Mouse (Mus musculus) midbrain, embryonic 14.5 days (tissue): Measurements from ENCODE around the gene Ptrh2. TPM values are rescaled to one million over a fixed set of nuclear protein-coding genes. Genes with fewer than 3 reads are reported as not detected.
"Not testable (repeated sequence)": the region's sequence is repeated elsewhere in the genome, so short reads cannot be mapped to it uniquely, and the experiment has no call there.

Experiments used
- ATAC-seq: fragments of 200-750 bp; cut with Nextera tagmentation; 2 replicates; pipeline ENCODE4 v1.8.0; 2017; ENCODE audit warnings: moderate number of reproducible peaks, moderate library complexity; ENCODE audit not compliant: low FRiP score, low TSS enrichment
- DNase-seq: peaks from one replicate; pipeline ENCODE4 v3.0.0-alpha.2; 2015
- H3K27ac ChIP-seq: fragments of 300-500 bp; sonication (generic); replicated peaks from 2 replicates; pipeline ENCODE4 v1.5.1; 2014; ENCODE audit warnings: mild to moderate bottlenecking, low read depth, low read length, moderate library complexity
- H3K27me3 ChIP-seq: fragments of 300-500 bp; sonication (generic); 2 replicates; pipeline ENCODE4 v1.6.1; 2014; ENCODE audit warnings: low read length, control low read depth, mixed read lengths; ENCODE audit not compliant: control insufficient read depth, insufficient read depth
- H3K36me3 ChIP-seq: fragments of 300-500 bp; sonication (generic); 2 replicates; pipeline ENCODE4 v1.6.1; 2014; ENCODE audit warnings: low read length, control low read depth; ENCODE audit not compliant: control insufficient read depth, insufficient read depth
- H3K4me1 ChIP-seq: fragments of 300-500 bp; sonication (generic); 2 replicates; pipeline ENCODE4 v1.6.1; 2014; ENCODE audit warnings: mild to moderate bottlenecking, antibody characterized with exemption, low read length, control low read depth; ENCODE audit not compliant: control insufficient read depth, insufficient read depth
- H3K4me2 ChIP-seq: fragments of 300-500 bp; sonication (generic); 2 replicates; pipeline ENCODE4 v1.6.1; 2014; ENCODE audit warnings: mild to moderate bottlenecking, low read length, moderate library complexity
- H3K4me3 ChIP-seq: fragments of 300-500 bp; sonication (generic); replicated peaks from 2 replicates; pipeline ENCODE4 v1.5.1; 2014; ENCODE audit warnings: low read depth, low read length
- H3K9ac ChIP-seq: fragments of 300-500 bp; sonication (generic); replicated peaks from 2 replicates; pipeline ENCODE4 v1.6.1; 2014; ENCODE audit warnings: mild to moderate bottlenecking, low read length, moderate library complexity
- H3K9me3 ChIP-seq: fragments of 300-500 bp; sonication (generic); 2 replicates; pipeline ENCODE4 v1.6.1; 2016; ENCODE audit warnings: low read length, control low read depth, mixed read lengths; ENCODE audit not compliant: control insufficient read depth
- WGBS: fragments of 180-500 bp; shearing (Covaris S2); extraction: QIAGEN DNeasy Blood & Tissue Kit; methylation state at CpG from one replicate; pipeline ENCODE4 v1.1.7; 2014; 5-methylcytosine and 5-hydroxymethylcytosine counted together
- polyA plus RNA-seq: library from polyadenylated mRNA; unstranded; fragments of >200 nt; fragmentation: Nextera tagmentation; extraction: Ambion mirVana; gene quantifications from 2 replicates; pipeline ENCODE4 v1.2.1, GENCODE M21; 2014

Gene Ptrh2
- polyA plus RNA-seq, 1 experiment from 2014 or later: 34.9 TPM

DNA sequence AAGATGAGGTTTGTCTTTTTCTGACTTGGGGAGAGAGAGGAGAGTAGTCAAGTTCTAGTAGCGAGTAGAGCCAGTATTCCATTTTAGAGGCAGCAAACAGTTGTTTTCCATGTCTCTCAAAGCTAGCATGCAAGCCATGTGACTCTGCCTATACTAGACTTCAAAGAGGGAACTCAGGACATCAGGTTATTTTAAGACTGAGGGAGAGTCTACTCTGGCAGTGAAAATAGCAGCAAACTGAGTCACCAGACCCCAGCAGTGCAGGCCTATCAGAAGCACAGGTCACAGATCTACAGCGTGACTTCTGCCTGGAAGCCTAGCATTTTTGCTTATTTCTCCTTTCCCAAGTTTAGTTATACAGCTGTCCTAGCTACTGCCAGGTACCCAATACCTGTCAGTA, 47.7 kb downstream of the Ptrh2 start:
- H3K27ac ChIP-seq: no peak overlapping the region
- DNase-seq: no peak
- H3K4me1 ChIP-seq: no peaks in the 10 kb centered on the region
- no peaks in the 10 kb centered on the region for H3K27me3 ChIP-seq
- H3K9me3 ChIP-seq: no peaks in the 10 kb centered on the region
- ATAC-seq: no peak
- no peak overlapping the region for H3K9ac ChIP-seq
- H3K36me3 ChIP-seq: peaks cover 54% of the 10 kb centered on the region
- H3K4me2 ChIP-seq: no peak overlapping the region
- H3K4me3 ChIP-seq: no peak overlapping the region
- 95% methylated on average over 2 of the region's 2 CpGs for WGBS

DNA sequence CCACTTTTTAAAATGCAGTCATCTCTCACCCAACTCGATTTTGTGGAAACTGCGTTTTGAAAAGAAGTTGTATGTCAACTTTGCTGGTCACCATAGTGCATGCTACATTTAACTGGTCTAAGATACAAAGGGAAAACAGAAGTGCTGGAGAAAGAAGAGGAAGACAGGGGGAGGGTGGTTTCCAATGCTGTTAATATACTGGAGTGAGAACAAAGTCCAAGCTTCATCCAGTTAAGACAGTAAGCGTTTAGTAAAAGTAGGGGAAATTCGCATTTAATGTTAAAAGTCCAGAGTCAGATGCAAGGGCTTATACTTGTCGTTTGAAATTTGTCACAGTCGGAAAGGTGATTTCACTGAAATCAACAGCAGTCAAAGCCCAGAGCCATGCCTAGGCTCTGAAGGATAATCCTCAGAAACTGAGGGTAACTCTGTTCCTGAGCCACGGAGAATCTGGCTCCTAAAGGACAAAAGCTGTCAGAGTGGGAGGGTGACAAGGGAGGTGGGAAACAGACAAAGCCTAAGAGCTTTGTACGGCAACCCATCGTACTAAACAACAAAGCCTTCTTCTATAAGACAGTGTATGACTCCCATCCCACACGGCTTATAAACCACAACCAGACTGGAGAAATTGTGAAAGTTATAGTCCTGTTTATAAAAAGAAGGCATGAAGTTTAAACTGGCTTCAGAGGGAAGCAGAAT, 50.6 kb downstream of the Ptrh2 start:
- H3K36me3 ChIP-seq: peaks cover 34% of the 10 kb centered on the region
- WGBS: 46% methylated on average over 10 of the region's 10 CpGs
- no peaks in the 10 kb centered on the region for H3K4me1 ChIP-seq
- H3K27ac ChIP-seq: no peak overlapping the region
- H3K9me3 ChIP-seq: no peaks in the 10 kb centered on the region
- no peak for ATAC-seq
- DNase-seq: peak; percentile 23
- H3K4me3 ChIP-seq: no peak overlapping the region
- H3K4me2 ChIP-seq: no peak overlapping the region
- H3K9ac ChIP-seq: no peak overlapping the region
- no peaks in the 10 kb centered on the region for H3K27me3 ChIP-seq

DNA sequence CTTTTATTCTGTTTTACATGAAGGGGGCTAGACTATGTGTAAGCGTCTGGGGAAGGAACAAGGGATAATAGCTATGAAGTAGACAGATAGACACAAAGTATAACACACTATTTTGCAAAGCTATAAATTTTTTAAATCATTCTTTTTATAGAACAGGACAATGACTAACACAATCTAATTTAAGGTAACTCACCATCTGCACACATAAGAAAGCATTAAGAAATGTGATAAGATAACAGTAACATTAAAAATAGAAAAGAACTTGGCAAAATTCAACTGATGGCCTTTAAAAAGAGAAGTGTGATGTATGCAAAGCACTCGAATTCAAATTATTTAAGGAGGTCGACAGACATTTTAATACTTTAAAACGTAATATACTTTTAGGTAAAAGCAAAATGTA, 51.2 kb downstream of the Ptrh2 start:
- DNase-seq (no peak), ATAC-seq (no peak)
- Histone ChIP-seq H3K36me3 (peaks cover 30% of the 10 kb centered on the region), H3K9ac (no peak overlapping the region), H3K4me1 (no peaks in the 10 kb centered on the region), H3K27ac (no peak overlapping the region), H3K9me3 (no peaks in the 10 kb centered on the region), H3K4me3 (no peak overlapping the region), H3K27me3 (no peaks in the 10 kb centered on the region), H3K4me2 (no peak overlapping the region)
- 82% methylated on average over 4 of the region's 4 CpGs for WGBS

DNA sequence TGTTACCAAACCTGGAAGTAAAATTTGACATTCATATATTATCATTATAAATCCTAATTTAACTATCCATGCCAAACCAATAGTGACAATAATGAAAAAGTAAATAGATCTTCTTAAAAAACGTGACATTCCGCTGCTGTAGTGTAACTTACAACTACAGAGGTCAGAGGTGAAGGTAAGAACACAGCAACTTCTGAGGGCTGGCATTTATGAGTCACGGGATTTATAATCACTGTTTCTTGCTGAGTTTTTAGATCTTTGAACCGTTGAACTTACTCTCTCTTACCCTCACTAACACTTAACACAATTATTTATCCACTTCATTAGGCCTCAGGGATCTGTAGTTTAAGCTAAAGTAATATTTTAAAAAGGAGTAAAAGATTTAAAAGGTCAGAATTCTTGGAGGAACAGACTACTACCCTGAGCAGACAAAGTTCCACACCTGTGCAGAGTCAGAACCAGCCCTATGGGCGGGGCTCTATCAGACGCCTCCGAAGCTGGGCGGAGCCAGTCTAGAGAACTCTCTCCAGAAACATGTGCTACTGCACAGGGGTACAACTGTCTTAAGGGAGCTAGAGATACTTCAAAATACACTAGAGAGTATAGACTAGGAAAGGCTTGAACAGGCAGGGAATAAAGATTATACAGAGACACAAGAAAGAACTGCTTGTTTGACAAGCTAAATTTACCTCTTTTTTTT, 53.7 kb downstream of the Ptrh2 start:
- Histone ChIP-seq H3K9ac (no peak overlapping the region), H3K4me3 (no peak overlapping the region), H3K9me3 (no peaks in the 10 kb centered on the region), H3K36me3 (peaks cover 11% of the 10 kb centered on the region), H3K27ac (no peak overlapping the region), H3K27me3 (no peaks in the 10 kb centered on the region), H3K4me2 (no peak overlapping the region), H3K4me1 (no peaks in the 10 kb centered on the region)
- no peak for DNase-seq
- 88% methylated on average over 8 of the region's 8 CpGs for WGBS
- ATAC-seq: no peak

DNA sequence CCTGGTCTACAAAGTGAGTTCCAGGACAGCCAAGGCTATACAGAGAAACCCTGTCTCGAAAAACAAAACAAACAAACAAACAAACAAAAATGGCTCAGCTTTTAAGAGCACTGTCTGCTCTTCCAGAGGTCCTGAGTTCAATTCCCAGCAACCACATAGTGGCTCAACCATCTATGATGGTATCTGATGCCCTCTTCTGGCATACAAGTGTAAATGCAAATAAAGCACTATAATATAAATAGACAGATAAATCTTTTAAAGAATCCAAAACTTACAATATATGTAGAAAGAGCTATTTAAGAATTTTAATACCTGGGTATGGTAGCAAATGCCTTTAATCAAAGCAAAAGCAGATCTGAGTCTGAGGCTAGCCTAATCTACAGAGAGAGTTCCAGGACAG, 54.5 kb downstream of the Ptrh2 start:
- peaks cover 11% of the 10 kb centered on the region for H3K36me3 ChIP-seq
- H3K9ac ChIP-seq, H3K27me3 ChIP-seq, H3K4me1 ChIP-seq, H3K9me3 ChIP-seq, ATAC-seq, H3K27ac ChIP-seq, DNase-seq, H3K4me2 ChIP-seq, H3K4me3 ChIP-seq: not testable (repeated sequence)
- WGBS: 100% methylated on average over 1 of the region's 1 CpGs

DNA sequence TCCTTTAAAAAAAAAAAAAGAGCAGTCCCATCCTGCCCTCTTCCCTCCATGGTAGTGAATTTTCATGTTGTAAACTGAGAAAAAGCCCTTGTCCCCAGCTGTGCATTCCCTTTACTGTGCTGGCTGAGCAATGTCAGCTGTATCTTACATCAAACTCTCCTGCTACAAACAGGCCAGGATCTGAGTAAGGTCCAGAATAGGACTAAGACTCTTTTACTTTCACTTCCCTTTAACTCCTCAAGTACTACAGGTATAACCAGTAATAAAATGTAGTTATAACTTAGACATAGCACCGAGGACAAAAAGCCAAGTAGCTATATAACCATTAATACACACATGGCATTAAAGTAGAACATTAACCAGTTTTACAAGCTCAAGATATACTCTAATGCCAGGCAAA, 55.2 kb downstream of the Ptrh2 start:
- no peak overlapping the region for H3K27ac ChIP-seq
- H3K4me2 ChIP-seq: no peak overlapping the region
- H3K27me3 ChIP-seq: no peaks in the 10 kb centered on the region
- H3K9ac ChIP-seq: no peak overlapping the region
- H3K36me3 ChIP-seq: peaks cover 11% of the 10 kb centered on the region
- DNase-seq: no peak
- H3K4me1 ChIP-seq: no peaks in the 10 kb centered on the region
- ATAC-seq: no peak
- 97% methylated on average over 1 of the region's 1 CpGs for WGBS
- H3K9me3 ChIP-seq: no peaks in the 10 kb centered on the region
- H3K4me3 ChIP-seq: no peak overlapping the region

DNA sequence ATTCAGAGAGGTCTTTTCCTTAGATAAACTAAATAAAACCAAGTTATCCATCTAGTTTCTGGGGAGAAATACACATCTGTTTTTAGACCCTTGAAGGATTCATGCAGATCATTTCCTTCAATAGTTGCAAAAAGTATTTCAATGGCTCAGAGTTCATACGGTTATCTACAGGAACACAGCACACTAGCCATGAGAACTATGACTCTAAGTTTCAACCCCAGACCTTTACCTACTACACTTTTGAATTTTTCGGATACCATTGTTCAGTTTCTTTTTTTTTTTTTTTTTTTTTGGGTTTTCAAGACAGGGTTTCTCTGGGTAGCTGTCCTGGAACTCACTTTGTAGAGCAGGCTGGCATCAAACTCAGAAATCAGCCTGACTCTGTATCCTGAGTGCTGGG, 55.7 kb downstream of the Ptrh2 start:
- Histone ChIP-seq H3K36me3 (peaks cover 11% of the 10 kb centered on the region), H3K4me1 (no peaks in the 10 kb centered on the region), H3K9ac (no peak overlapping the region), H3K4me3 (no peak overlapping the region), H3K27me3 (no peaks in the 10 kb centered on the region), H3K27ac (no peak overlapping the region), H3K9me3 (no peaks in the 10 kb centered on the region), H3K4me2 (no peak overlapping the region)
- no peak for ATAC-seq
- WGBS: 96% methylated on average over 2 of the region's 2 CpGs
- DNase-seq: no peak

DNA sequence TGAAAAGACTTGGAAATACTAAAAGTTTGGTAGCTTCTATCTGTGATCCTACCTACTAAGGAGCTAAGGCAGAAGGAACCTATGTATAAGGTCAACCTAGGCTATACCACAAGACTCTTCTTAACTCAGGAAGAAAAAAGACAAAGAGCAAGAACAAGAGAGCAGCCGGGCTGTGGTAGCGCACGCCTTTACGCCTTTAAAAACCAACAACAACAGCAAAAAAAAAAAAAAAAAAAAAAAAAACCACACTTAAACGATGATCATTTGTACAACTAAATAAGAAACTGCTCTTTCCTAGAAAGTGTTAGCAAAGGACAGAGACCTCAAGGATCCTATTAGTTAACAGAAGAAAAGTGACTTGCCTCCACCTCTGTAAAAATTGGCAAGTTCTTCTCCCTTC, 57.7 kb downstream of the Ptrh2 start:
- DNase-seq (no peak), ATAC-seq (no peak)
- Histone ChIP-seq H3K4me1 (no peaks in the 10 kb centered on the region), H3K27ac (no peak overlapping the region), H3K9ac (no peak overlapping the region), H3K36me3 (peaks cover under 1% of the 10 kb centered on the region; the same call in 1 of the 2 replicates), H3K27me3 (no peaks in the 10 kb centered on the region), H3K4me3 (no peak overlapping the region), H3K4me2 (no peak overlapping the region), H3K9me3 (no peaks in the 10 kb centered on the region)
- 97% methylated on average over 5 of the region's 5 CpGs for WGBS
